Mouse (Mus musculus) right cerebral cortex, adult 2 months (tissue): ENCODE results near the gene Mphosph9.

Experiments used
- DNase-seq, 2 experiments: peaks; one replicate each; pipeline ENCODE4 v3.0.0; 2021 to 2022; ENCODE audit warnings: low spot score in 2 of 2

Gene Mphosph9

GRCm38 (mm10) chr5:124214516-124215145 is 113.1 kb downstream of the Mphosph9 start:
- DNase-seq: no peak

GRCm38 (mm10) chr5:124213588-124214469 is 113.9 kb downstream of the Mphosph9 start:
- DNase-seq: no peak

GRCm38 (mm10) chr5:124211669-124212068 is 116.1 kb downstream of the Mphosph9 start:
- no peak for DNase-seq

GRCm38 (mm10) chr5:124211234-124211633 is 116.5 kb downstream of the Mphosph9 start:
- no peak for DNase-seq

GRCm38 (mm10) chr5:124210281-124211016 is 117.3 kb downstream of the Mphosph9 start:
- DNase-seq: no peak

- DNase-seq: no peak
Measured at GRCm38 (mm10) chr5:124209850-124210249, 117.9 kb downstream of the Mphosph9 start.

GRCm38 (mm10) chr5:124208030-124208429 is 119.7 kb downstream of the Mphosph9 start:
- DNase-seq: no peak

- no peak for DNase-seq
Measured at GRCm38 (mm10) chr5:124206481-124207038, 121.2 kb downstream of the Mphosph9 start.

- no peak for DNase-seq
Measured at GRCm38 (mm10) chr5:124205809-124206380, 121.9 kb downstream of the Mphosph9 start.

- DNase-seq: no peak
Measured at GRCm38 (mm10) chr5:124205211-124205610, 122.6 kb downstream of the Mphosph9 start.

GRCm38 (mm10) chr5:124204127-124204794 is 123.5 kb downstream of the Mphosph9 start:
- no peak for DNase-seq

- no peak for DNase-seq
Measured at GRCm38 (mm10) chr5:124203251-124203650, 124.5 kb downstream of the Mphosph9 start.

- no peak for DNase-seq
Measured at GRCm38 (mm10) chr5:124202071-124202470, 125.7 kb downstream of the Mphosph9 start.

GRCm38 (mm10) chr5:124201564-124201963 is 126.2 kb downstream of the Mphosph9 start:
- no peak for DNase-seq
